Mouse (Mus musculus) hindbrain, embryonic 15.5 days (tissue): Measurements from ENCODE around the gene Nxn. TPM values are rescaled to one million over a fixed set of nuclear protein-coding genes. Genes with fewer than 3 reads are reported as not detected.

Source experiments
- ATAC-seq: fragments of 200-750 bp; cut with Nextera tagmentation; 2 replicates; pipeline ENCODE4 v1.8.0; 2017; ENCODE audit warnings: low read depth, moderate number of reproducible peaks, moderate TSS enrichment; ENCODE audit not compliant: low FRiP score
- H3K27ac ChIP-seq: fragments of 300-500 bp; sonication (generic); replicated peaks from 2 replicates; pipeline ENCODE4 v1.5.1; 2015; ENCODE audit warnings: mild to moderate bottlenecking, inconsistent platforms
- H3K27me3 ChIP-seq: fragments of 300-500 bp; sonication (generic); 2 replicates; pipeline ENCODE4 v1.6.1; 2015; ENCODE audit warnings: control low read depth, inconsistent platforms
- H3K36me3 ChIP-seq: fragments of 300-500 bp; sonication (generic); 2 replicates; pipeline ENCODE4 v1.6.1; 2015; ENCODE audit warnings: control low read depth, inconsistent platforms
- H3K4me1 ChIP-seq: fragments of 300-500 bp; sonication (generic); replicated peaks from 2 replicates; pipeline ENCODE4 v1.6.1; 2015; ENCODE audit warnings: control low read depth, inconsistent platforms
- H3K4me2 ChIP-seq: fragments of 300-500 bp; sonication (generic); 2 replicates; pipeline ENCODE4 v1.6.1; 2015; ENCODE audit warnings: moderate library complexity, mild to moderate bottlenecking, inconsistent platforms
- H3K4me3 ChIP-seq: fragments of 300-500 bp; sonication (generic); 2 replicates; pipeline ENCODE4 v1.5.1; 2015; ENCODE audit warnings: mild to moderate bottlenecking, inconsistent platforms
- H3K9ac ChIP-seq: fragments of 300-500 bp; sonication (generic); 2 replicates; pipeline ENCODE4 v1.6.1; 2015; ENCODE audit warnings: inconsistent platforms
- H3K9me3 ChIP-seq: fragments of 300-500 bp; sonication (generic); 2 replicates; pipeline ENCODE4 v1.6.1; 2016; ENCODE audit warnings: control low read depth, inconsistent platforms
- WGBS: fragments of 180-500 bp; shearing (Covaris S2); methylation state at CpG from one replicate; pipeline ENCODE4 v1.1.7; 2015; 5-methylcytosine and 5-hydroxymethylcytosine counted together
- polyA plus RNA-seq: library from polyadenylated mRNA; unstranded; fragments of >200 nt; fragmentation: Nextera tagmentation; extraction: Ambion mirVana; gene quantifications from 2 replicates; pipeline ENCODE4 v1.2.1, GENCODE M21; 2015

Gene Nxn
- polyA plus RNA-seq, 1 experiment from 2014 or later, result 27.5 TPM

DNA sequence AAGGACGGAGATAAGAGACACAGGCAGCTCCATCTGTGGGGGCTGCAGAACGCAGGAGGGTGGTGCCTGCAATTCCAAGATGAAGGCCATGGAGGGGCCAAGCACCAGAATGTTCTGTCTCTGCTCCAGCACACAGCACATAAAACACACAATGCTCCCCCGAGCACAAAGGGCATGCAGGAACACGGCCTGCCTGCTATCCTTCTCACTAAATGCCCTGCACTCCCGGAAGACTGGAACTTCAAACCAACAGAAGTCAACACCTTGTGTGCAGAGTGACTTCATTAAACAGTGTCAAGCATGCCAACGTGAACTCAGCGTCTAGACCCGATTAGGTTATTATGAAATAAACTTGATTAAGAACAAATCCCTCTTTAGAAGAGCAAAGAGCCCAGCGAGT lies 74.7 kb downstream of the Nxn start:
- H3K4me2 ChIP-seq, result no peak overlapping the region
- H3K27ac ChIP-seq, result no peak overlapping the region
- H3K9ac ChIP-seq, result no peak overlapping the region
- peaks cover 31% of the 10 kb centered on the region for H3K4me1 ChIP-seq
- H3K36me3 ChIP-seq, result no peaks in the 10 kb centered on the region
- H3K27me3 ChIP-seq, result no peaks in the 10 kb centered on the region
- ATAC-seq, result no peak
- 65% methylated on average over 9 of the region's 9 CpGs for WGBS
- H3K9me3 ChIP-seq, result no peaks in the 10 kb centered on the region
- H3K4me3 ChIP-seq, result no peak overlapping the region

DNA sequence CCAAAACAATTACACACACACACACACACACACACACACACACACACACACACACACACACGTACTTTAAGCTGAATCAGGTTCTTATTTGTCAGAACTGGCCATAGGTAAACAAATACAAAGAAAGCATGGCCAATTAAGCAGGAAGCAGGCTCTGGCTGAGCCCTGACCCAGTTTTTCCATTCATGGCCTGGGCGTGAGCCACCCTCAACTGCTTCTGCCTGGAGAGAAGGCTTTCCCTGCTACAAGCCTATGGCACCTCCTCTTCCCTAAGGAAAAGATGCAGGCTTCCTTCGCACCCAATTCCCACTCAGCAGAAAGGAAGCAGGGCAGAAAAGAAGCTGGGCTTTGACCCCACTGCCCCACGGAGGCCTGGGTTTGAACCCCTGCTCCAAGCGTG lies 76.0 kb downstream of the Nxn start:
- Histone ChIP-seq H3K4me3 (no peak overlapping the region), H3K27ac (no peak overlapping the region), H3K27me3 (no peaks in the 10 kb centered on the region), H3K9me3 (no peaks in the 10 kb centered on the region), H3K4me2 (no peak overlapping the region), H3K9ac (no peak overlapping the region), H3K4me1 (peaks cover 22% of the 10 kb centered on the region), H3K36me3 (no peaks in the 10 kb centered on the region)
- WGBS, result 76% methylated on average over 5 of the region's 5 CpGs
- no peak for ATAC-seq

DNA sequence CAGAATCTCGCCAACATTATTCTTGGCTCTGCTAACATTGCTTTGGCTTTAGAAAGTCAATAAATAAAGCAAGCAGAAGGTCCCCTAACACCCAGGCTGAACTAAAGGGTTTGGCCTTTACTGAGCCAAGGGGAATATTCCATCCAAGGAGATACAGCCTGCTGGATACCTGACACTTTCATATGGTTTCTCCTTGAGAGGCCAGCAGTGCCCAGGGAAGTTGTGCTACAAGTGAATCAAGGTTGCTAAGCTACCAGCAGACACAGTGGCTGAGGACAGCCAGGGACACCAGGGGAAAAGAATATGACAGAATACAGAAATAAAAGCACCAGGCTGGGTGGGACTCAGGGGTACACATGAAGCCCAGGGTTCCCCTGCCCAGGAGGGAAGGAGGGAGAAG lies 76.9 kb downstream of the Nxn start:
- Histone ChIP-seq H3K9me3 (no peaks in the 10 kb centered on the region), H3K4me3 (no peak overlapping the region), H3K27me3 (no peaks in the 10 kb centered on the region), H3K27ac (no peak overlapping the region), H3K36me3 (no peaks in the 10 kb centered on the region), H3K9ac (no peak overlapping the region), H3K4me1 (peaks cover 13% of the 10 kb centered on the region), H3K4me2 (no peak overlapping the region)
- no peak for ATAC-seq
- 76% methylated on average over 1 of the region's 1 CpGs for whole genome bisulfite sequencing

DNA sequence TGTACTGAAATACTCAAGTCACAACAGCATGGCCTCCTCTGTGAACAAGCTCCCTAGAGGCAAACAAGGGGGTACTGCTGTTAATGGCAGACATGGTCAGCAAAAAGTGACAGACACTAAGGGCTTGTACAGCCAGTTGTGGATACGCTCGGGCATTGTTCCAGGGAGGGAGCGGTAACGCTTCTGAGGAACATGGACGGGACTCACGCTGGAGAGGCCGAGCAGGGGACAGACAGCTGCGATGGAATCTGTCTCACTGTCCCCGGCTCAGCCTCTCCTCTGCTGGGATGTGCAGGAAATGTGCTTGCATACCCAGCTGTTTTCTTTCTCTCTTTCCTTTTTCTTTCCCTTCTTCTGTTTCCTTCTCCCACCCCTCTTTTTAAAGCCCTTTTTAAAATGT lies 78.5 kb downstream of the Nxn start:
- Histone ChIP-seq H3K4me1 (peaks cover 7% of the 10 kb centered on the region), H3K27ac (no peak overlapping the region), H3K4me3 (no peak overlapping the region), H3K27me3 (no peaks in the 10 kb centered on the region), H3K36me3 (no peaks in the 10 kb centered on the region), H3K9me3 (no peaks in the 10 kb centered on the region), H3K4me2 (no peak overlapping the region), H3K9ac (no peak overlapping the region)
- WGBS, result 81% methylated on average over 9 of the region's 9 CpGs
- ATAC-seq, result no peak

DNA sequence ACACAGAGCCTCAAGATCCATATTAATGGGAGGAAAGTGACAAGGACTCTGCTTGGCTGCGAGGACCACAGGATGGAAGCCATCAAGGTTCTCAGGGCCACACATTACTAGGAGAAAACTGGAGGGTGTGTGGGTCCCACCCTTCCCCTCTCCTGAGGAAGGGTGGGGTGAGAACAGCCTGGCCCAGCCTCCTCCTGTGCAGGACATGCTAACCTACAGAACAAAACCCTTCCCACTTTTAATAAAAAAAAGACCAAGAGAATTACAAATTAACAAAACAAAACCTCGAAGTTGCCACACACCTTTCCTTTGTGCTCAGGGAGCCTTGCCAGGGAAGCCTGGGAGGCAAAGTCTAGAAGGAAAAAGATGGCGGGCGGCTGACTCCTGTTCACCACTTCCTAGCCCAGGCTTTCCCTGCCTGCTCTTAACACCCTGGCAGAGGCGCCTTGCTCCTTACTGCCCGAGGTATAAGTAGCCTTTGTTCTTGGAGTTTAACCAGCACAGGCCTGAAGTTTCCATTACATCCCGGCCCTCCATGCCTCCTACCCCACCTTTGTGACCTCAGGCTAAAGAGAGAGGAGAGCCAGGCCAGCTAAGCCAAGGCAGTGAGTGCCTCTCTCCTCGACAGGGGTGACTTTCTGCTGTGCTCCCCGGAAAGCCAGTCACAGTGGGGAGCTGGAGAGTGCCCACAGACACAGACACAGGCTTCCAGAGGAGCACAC lies 79.1 kb downstream of the Nxn start:
- no peak for ATAC-seq
- H3K4me1 ChIP-seq, result peaks cover 7% of the 10 kb centered on the region
- no peak overlapping the region for H3K27ac ChIP-seq
- H3K9ac ChIP-seq, result no peak overlapping the region
- H3K36me3 ChIP-seq, result no peaks in the 10 kb centered on the region
- H3K27me3 ChIP-seq, result no peaks in the 10 kb centered on the region
- WGBS, result 68% methylated on average over 9 of the region's 9 CpGs
- H3K9me3 ChIP-seq, result no peaks in the 10 kb centered on the region
- no peak overlapping the region for H3K4me3 ChIP-seq
- H3K4me2 ChIP-seq, result no peak overlapping the region

DNA sequence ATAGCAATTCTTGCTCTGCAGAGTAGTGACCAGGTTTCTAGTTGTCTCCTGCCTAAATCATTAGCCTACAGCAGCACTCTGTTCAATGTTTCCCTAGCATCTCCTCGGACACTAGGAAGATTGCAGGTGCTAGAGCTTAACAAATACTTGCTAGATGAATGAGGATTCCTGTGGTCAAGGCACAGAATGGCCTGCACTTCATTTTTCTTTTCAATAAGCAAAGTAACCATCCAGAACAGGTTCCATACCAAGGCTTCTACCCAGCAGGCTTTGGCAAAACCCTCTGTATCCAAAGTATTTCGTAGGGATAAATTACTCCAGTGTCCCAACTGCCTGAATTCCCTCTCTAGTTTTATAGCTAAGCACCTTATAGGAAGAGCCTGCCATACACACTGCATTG lies 81.0 kb downstream of the Nxn start:
- Histone ChIP-seq H3K4me1 (no peaks in the 10 kb centered on the region), H3K27me3 (no peaks in the 10 kb centered on the region), H3K9me3 (no peaks in the 10 kb centered on the region), H3K4me2 (no peak overlapping the region), H3K27ac (no peak overlapping the region), H3K4me3 (no peak overlapping the region), H3K36me3 (no peaks in the 10 kb centered on the region), H3K9ac (no peak overlapping the region)
- no peak for ATAC-seq
- WGBS, result 71% methylated on average over 2 of the region's 2 CpGs

DNA sequence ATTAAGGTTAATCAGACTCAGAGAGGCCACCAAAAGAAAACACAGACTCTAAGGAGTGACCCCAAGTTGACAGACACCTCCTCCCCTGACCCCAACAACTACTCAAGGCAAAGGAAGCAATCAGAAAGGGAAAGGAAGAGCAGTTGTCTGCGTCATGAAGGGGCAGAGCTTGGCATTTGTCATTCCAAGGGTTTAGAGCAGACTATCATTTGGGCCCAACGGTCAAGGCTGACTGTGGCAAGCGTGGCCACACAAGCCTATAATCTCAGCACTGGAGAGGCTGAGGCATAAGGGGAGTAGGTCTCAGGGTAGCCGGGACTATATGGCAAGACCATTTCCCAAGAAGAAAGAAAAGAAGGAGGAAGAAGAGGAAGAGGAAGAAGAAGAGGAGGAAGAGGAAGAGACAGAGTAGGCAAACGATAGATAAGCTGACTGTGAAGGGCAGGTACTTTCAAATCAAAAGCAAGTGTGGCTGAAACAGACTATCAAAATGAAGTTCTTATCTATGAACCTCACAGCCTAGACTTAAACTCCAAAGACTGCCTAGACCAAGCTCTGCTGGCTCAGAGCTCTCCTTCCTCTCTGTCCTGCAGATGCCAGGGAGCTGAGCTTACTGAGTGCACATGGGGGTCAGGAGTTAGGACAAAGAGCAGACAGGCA lies 83.0 kb downstream of the Nxn start:
- Histone ChIP-seq H3K27ac (no peak overlapping the region), H3K4me2 (no peak overlapping the region), H3K36me3 (no peaks in the 10 kb centered on the region), H3K9ac (no peak overlapping the region), H3K9me3 (no peaks in the 10 kb centered on the region), H3K4me3 (no peak overlapping the region), H3K4me1 (peaks cover 11% of the 10 kb centered on the region), H3K27me3 (no peaks in the 10 kb centered on the region)
- WGBS, result 90% methylated on average over 5 of the region's 5 CpGs
- no peak for ATAC-seq

DNA sequence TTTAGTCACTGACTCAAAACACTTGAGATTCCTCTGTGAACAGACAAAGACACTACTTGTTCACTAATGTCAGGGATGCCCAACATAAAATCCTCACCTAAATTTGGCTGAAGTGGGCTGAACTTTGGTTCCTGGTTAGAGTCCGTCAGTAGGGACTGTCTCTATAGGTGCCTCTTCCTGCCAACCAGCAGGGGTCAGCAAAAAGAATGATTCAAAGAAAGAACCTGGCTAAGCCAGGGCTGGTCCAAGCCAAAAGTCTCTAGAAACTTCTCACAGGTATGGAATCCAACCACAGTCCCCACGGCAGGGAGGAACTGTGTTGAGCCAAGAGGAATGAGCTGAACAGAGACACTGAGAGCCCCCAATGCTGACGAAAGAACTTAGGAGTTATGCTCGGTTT lies 84.2 kb downstream of the Nxn start:
- WGBS, result 84% methylated on average over 4 of the region's 4 CpGs
- Histone ChIP-seq H3K4me3 (no peak overlapping the region), H3K9me3 (no peaks in the 10 kb centered on the region), H3K9ac (no peak overlapping the region), H3K4me2 (no peak overlapping the region), H3K36me3 (no peaks in the 10 kb centered on the region), H3K27ac (no peak overlapping the region), H3K4me1 (peaks cover 18% of the 10 kb centered on the region), H3K27me3 (no peaks in the 10 kb centered on the region)
- ATAC-seq, result no peak

DNA sequence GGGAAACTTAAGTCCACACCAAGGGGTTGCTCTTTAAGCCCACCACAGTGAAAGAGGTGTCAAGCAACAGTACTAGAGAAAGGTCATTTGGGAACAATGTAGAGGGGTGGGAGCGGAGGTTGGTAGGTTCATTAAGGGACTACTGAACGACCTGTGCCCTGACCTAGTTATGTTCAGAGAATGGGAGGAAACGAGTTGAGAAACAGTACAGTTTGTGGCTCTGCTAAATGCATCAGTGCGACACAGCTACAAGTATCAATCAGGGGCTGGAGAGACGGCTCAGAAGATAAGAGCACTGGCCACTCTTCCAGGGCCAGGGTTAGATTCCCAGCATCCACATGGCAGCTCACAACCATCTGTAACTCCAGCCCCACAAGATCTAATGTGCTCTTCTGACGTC lies 84.8 kb downstream of the Nxn start:
- Histone ChIP-seq H3K36me3 (no peaks in the 10 kb centered on the region), H3K27ac (no peak overlapping the region), H3K27me3 (no peaks in the 10 kb centered on the region), H3K9me3 (no peaks in the 10 kb centered on the region), H3K4me1 (peaks cover 23% of the 10 kb centered on the region), H3K4me2 (no peak overlapping the region), H3K9ac (no peak overlapping the region), H3K4me3 (no peak overlapping the region)
- ATAC-seq, result no peak
- 78% methylated on average over 6 of the region's 6 CpGs for WGBS

DNA sequence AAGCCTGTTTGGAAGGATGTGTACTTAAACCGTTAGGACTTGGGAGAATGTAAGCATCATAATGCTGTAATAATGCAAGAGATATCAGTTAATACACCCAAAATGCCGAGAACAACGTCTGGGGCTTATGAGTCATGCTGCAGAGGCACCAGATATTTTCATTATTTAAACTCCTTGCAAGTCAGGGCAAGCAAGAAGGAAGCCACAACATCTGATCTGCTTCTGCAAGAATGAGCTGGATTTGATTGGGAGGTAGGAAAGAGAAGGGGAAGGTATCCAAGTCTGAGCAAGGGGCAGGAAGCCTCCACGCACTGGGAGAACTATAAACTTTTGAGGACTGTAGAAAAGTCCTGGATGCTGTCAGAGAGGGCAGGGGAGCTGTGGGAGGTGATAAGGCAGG lies 86.1 kb downstream of the Nxn start:
- H3K4me2 ChIP-seq, result no peak overlapping the region
- ATAC-seq, result no peak

DNA sequence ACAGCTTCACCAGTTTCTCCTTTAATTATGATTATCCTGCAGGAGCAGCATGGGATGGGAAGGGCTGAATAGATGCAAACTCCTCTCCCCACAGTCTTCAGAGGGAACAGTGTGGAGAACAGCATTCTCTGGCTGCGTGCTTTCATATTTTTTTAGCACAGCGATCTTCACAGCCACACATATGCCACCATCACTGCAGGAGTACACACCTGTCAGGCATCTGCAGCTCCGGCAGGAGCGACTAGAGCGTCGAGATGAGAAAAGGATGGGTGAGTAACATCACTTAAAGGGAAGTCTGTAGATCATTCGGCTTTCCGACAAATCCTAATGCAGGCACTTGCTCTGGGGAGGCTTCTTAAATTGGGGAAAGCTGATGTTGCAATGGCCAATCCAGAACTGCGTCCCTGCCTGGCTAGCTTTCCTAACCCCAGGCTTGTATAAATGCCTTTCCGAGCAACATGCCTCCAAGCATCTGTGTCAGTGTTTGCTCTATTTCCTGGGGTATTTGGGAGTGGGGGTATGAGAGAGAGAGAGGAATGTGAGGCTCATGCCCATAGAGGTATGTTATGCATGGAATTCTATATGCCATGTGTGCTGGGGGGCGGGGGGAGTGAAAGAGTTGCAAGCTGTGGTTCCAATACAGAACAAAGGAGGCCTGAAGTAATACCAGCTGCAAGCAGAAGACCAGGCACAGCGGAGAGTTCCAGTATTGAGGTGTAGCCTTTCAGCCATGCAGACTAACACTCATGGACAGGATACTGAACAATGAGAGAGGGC lies 87.5 kb downstream of the Nxn start:
- no peak for ATAC-seq
- H3K4me3 ChIP-seq, result no peak overlapping the region
- H3K36me3 ChIP-seq, result no peaks in the 10 kb centered on the region
- H3K9me3 ChIP-seq, result no peaks in the 10 kb centered on the region
- H3K27me3 ChIP-seq, result no peaks in the 10 kb centered on the region
- H3K4me2 ChIP-seq, result no peak overlapping the region
- WGBS, result 70% methylated on average over 12 of the region's 12 CpGs
- H3K4me1 ChIP-seq, result peaks cover 23% of the 10 kb centered on the region
- 0 out of 2 replicates have a peak overlapping the region, but pooled peaks have one; percentile 21 for H3K27ac ChIP-seq
- no peak overlapping the region for H3K9ac ChIP-seq

More for the DNA sequence above, 86.1 kb downstream of the Nxn start:
- Histone ChIP-seq H3K27me3 (no peaks in the 10 kb centered on the region), H3K4me3 (no peak overlapping the region), H3K4me1 (peaks cover 23% of the 10 kb centered on the region), H3K27ac (no peak overlapping the region), H3K36me3 (no peaks in the 10 kb centered on the region), H3K9ac (no peak overlapping the region), H3K9me3 (no peaks in the 10 kb centered on the region)
- 78% methylated on average over 4 of the region's 4 CpGs for WGBS

DNA sequence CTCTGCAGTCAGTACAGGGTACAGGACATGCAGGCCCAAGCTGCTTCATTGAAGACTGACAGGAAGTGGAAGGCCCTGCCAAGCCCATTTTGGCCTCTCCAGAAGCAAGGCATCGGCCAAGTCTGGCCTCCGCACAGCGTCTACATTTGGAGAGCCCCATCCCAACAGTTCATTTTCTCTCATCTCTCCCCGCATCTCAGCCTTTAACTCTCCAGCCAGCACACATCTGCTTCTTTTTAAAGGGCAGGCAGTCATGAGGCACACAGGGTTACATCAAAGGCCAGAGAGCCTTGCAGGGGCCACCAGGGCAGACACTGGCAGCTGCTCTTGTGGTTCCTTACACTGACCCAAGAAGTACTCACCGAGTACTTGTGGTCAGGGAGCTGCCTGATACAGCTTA lies 89.1 kb downstream of the Nxn start:
- Histone ChIP-seq H3K9me3 (no peaks in the 10 kb centered on the region), H3K4me1 (peaks cover 23% of the 10 kb centered on the region), H3K4me2 (no peak overlapping the region), H3K27ac (no peak overlapping the region), H3K4me3 (no peak overlapping the region), H3K9ac (no peak overlapping the region), H3K27me3 (no peaks in the 10 kb centered on the region), H3K36me3 (no peaks in the 10 kb centered on the region)
- no peak; the same call in 1 of the 2 replicates for ATAC-seq
- WGBS, result 51% methylated on average over 5 of the region's 5 CpGs
